10 mouse cellular contexts compared by ENCODE assay signal in genomic region chr6:90505906-90506305, GRCm38 (mm10). TPM values are rescaled to one million over a fixed set of nuclear protein-coding genes. Genes with fewer than 3 reads are reported as not detected.
DNase-seq lines count a peak whose midpoint lies in the region; ATAC-seq and TF ChIP-seq lines count a peak whose summit lies in the region.
"Had no signal": no experiment of that assay in that cellular context is flagged by ENCODE, and none has a peak within 500 bp of the region (broad histone marks: within the 10 kb centered on the region; RNA-seq: fewer than 3 reads in every experiment).

No protein-coding gene starts in this region.

- no peaks in the 10 kb centered on the region for H3K36me3 ChIP-seq in forebrain, postnatal 0 days (ENCODE audit: insufficient read depth)
- H3K36me3 ChIP-seq in forebrain, embryonic 11.5 days (ENCODE audit: control insufficient read depth, insufficient read depth, low read length): no peaks in the 10 kb centered on the region
- no peaks in the 10 kb centered on the region for H3K36me3 ChIP-seq in midbrain, postnatal 0 days (ENCODE audit: insufficient read depth, low read length)
- H3K36me3 ChIP-seq in midbrain, embryonic 11.5 days (ENCODE audit: control insufficient read depth, insufficient read depth, low read length): no peaks in the 10 kb centered on the region
- H3K36me3 ChIP-seq: midbrain, embryonic 12.5 days had no signal

- no peak for ATAC-seq in forebrain, postnatal 0 days
- ATAC-seq in forebrain, embryonic 11.5 days (replicated peaks; ENCODE audit: low FRiP score): no peak
- no peak for ATAC-seq in midbrain, postnatal 0 days (ENCODE audit: low FRiP score)
- no peak for ATAC-seq in midbrain, embryonic 11.5 days (ENCODE audit: low FRiP score)
- ATAC-seq: CD4-positive, CD25-positive, alpha-beta regulatory T cell, adult 4 months had no signal

- H3K4me2 ChIP-seq in forebrain, postnatal 0 days (ENCODE audit: low read depth): no peak overlapping the region
- H3K4me2 ChIP-seq in forebrain, embryonic 11.5 days (ENCODE audit: low read depth, low read length, severe bottlenecking): no peak overlapping the region
- no peak overlapping the region for H3K4me2 ChIP-seq in midbrain, postnatal 0 days (ENCODE audit: low read depth, low read length, poor library complexity, severe bottlenecking)
- H3K4me2 ChIP-seq in midbrain, embryonic 11.5 days: no peak overlapping the region
- H3K4me2 ChIP-seq: midbrain, embryonic 12.5 days had no signal

- 43% methylated on average over 6 of the region's 6 CpGs for WGBS in forebrain, postnatal 0 days
- WGBS in forebrain, embryonic 11.5 days: 82% methylated on average over 6 of the region's 6 CpGs
- WGBS in midbrain, postnatal 0 days: 61% methylated on average over 6 of the region's 6 CpGs
- 78% methylated on average over 6 of the region's 6 CpGs for WGBS in midbrain, embryonic 11.5 days

- TF ChIP-seq CTCF in forebrain, postnatal 0 days (IDR thresholded peaks at IDR 0.05; ENCODE audit: low read depth): no peak
- no peak for TF ChIP-seq CTCF in midbrain, postnatal 0 days (IDR thresholded peaks at IDR 0.05)

- no peaks in the 10 kb centered on the region for H3K27me3 ChIP-seq in forebrain, postnatal 0 days (ENCODE audit: insufficient read depth, low read length)
- H3K27me3 ChIP-seq in forebrain, embryonic 11.5 days (ENCODE audit: control insufficient read depth, insufficient read depth, low read length): no peaks in the 10 kb centered on the region
- no peaks in the 10 kb centered on the region for H3K27me3 ChIP-seq in midbrain, postnatal 0 days (ENCODE audit: insufficient read depth, low read length)
- H3K27me3 ChIP-seq in midbrain, embryonic 11.5 days (ENCODE audit: control insufficient read depth, insufficient read depth, low read length): no peaks in the 10 kb centered on the region
- H3K27me3 ChIP-seq: midbrain, embryonic 12.5 days had no signal

- no peak for DNase-seq in forebrain, postnatal 0 days
- no peak for DNase-seq in forebrain, embryonic 11.5 days (ENCODE audit: low spot score)
- DNase-seq in midbrain, postnatal 0 days (ENCODE audit: low spot score): peak; percentile 27
- no peak for DNase-seq in midbrain, embryonic 11.5 days (ENCODE audit: low spot score, missing footprints)
- DNase-seq in kidney, adult 8-10 months: peak; percentile 74 to 77
- peak; percentile 51 to 75 for DNase-seq in lung, postnatal 4 days
- DNase-seq in thymus, postnatal 36 days: no peak
- DNase-seq in spleen, postnatal 36 days (ENCODE audit: low spot score in 2 of 2): no peak

- H3K27ac ChIP-seq in forebrain, postnatal 0 days (ENCODE audit: low read depth, low read length): peak overlapping the region; percentile 60; the same call in 1 of the 2 replicates
- no peak overlapping the region for H3K27ac ChIP-seq in forebrain, embryonic 11.5 days (ENCODE audit: low read depth, low read length)
- peak overlapping the region; percentile 64 for H3K27ac ChIP-seq in midbrain, postnatal 0 days (ENCODE audit: low read depth, low read length)
- H3K27ac ChIP-seq in midbrain, embryonic 11.5 days (ENCODE audit: low read depth, low read length): no peak overlapping the region

- H3K4me1 ChIP-seq in forebrain, postnatal 0 days (ENCODE audit: insufficient read depth): peaks cover 4% of the 10 kb centered on the region; the same call in 1 of the 2 replicates
- H3K4me1 ChIP-seq in forebrain, embryonic 11.5 days (replicated peaks; ENCODE audit: control insufficient read depth, insufficient read depth, low read length): no peaks in the 10 kb centered on the region
- H3K4me1 ChIP-seq in midbrain, postnatal 0 days (ENCODE audit: insufficient read depth, low read length): no peaks in the 10 kb centered on the region
- H3K4me1 ChIP-seq in midbrain, embryonic 11.5 days (ENCODE audit: control insufficient read depth, insufficient read depth, low read length): peaks cover 4% of the 10 kb centered on the region; the same call in 1 of the 2 replicates

- no peak overlapping the region for H3K4me3 ChIP-seq in forebrain, postnatal 0 days (ENCODE audit: low read depth, low read length)
- no peak overlapping the region for H3K4me3 ChIP-seq in forebrain, embryonic 11.5 days (ENCODE audit: low read depth, low read length)
- H3K4me3 ChIP-seq in midbrain, postnatal 0 days (ENCODE audit: low read depth, low read length): no peak overlapping the region
- H3K4me3 ChIP-seq in midbrain, embryonic 11.5 days (ENCODE audit: low read depth, low read length): no peak overlapping the region
- H3K4me3 ChIP-seq: midbrain, embryonic 12.5 days had no signal

- no peak overlapping the region for H3K9ac ChIP-seq in forebrain, postnatal 0 days
- no peak overlapping the region for H3K9ac ChIP-seq in forebrain, embryonic 11.5 days (ENCODE audit: low read length)
- no peak overlapping the region for H3K9ac ChIP-seq in midbrain, postnatal 0 days (replicated peaks; ENCODE audit: low read length, poor library complexity, severe bottlenecking)
- no peak overlapping the region for H3K9ac ChIP-seq in midbrain, embryonic 11.5 days (ENCODE audit: low read length)
- H3K9ac ChIP-seq: midbrain, embryonic 12.5 days had no signal

- H3K9me3 ChIP-seq in forebrain, postnatal 0 days (ENCODE audit: low read length): no peaks in the 10 kb centered on the region
- H3K9me3 ChIP-seq in forebrain, embryonic 11.5 days (ENCODE audit: control insufficient read depth, low read length): no peaks in the 10 kb centered on the region
- no peaks in the 10 kb centered on the region for H3K9me3 ChIP-seq in midbrain, postnatal 0 days (ENCODE audit: low read length)
- H3K9me3 ChIP-seq in midbrain, embryonic 11.5 days (ENCODE audit: control insufficient read depth, low read length): no peaks in the 10 kb centered on the region
- H3K9me3 ChIP-seq: midbrain, embryonic 12.5 days had no signal

RNA-seq across cellular contexts. Expression of gene Aldh1l1, which starts 19.7 kb away (rescaled TPM):
- total RNA-seq in forebrain, postnatal 0 days (2014; rRNA removed): 70.2 and 71.3 TPM in 2 replicates
- 54.2 and 67.8 TPM in 2 replicates for polyA plus RNA-seq in forebrain, postnatal 0 days (2015; fragmentation: Nextera tagmentation; extraction: Ambion mirVana)
- polyA plus RNA-seq in forebrain, embryonic 11.5 days (2014; fragmentation: Nextera tagmentation; extraction: Ambion mirVana): 1.2 and 2.8 TPM in 2 replicates
- total RNA-seq in midbrain, postnatal 0 days (2014; rRNA removed): 111 and 125 TPM in 2 replicates
- 83.8 and 101 TPM in 2 replicates for polyA plus RNA-seq in midbrain, postnatal 0 days (2015; fragmentation: Nextera tagmentation; extraction: Ambion mirVana)
- polyA plus RNA-seq in midbrain, embryonic 11.5 days (2014; fragmentation: Nextera tagmentation; extraction: Ambion mirVana): 3.7 and 4.1 TPM in 2 replicates

RNA-seq across cellular contexts. Expression of gene Klf15, which starts 43.5 kb away (rescaled TPM):
- 16.6 and 24.6 TPM in 2 replicates for total RNA-seq in forebrain, postnatal 0 days (2014; rRNA removed)
- polyA plus RNA-seq in forebrain, postnatal 0 days (2015; fragmentation: Nextera tagmentation; extraction: Ambion mirVana): 16.2 and 17.5 TPM in 2 replicates
- polyA plus RNA-seq in forebrain, embryonic 11.5 days (2014; fragmentation: Nextera tagmentation; extraction: Ambion mirVana): 2.8 and 3.0 TPM in 2 replicates
- 34.2 and 35.1 TPM in 2 replicates for total RNA-seq in midbrain, postnatal 0 days (2014; rRNA removed)
- 20.6 and 22.3 TPM in 2 replicates for polyA plus RNA-seq in midbrain, postnatal 0 days (2015; fragmentation: Nextera tagmentation; extraction: Ambion mirVana)
- 3.5 and 4.2 TPM in 2 replicates for polyA plus RNA-seq in midbrain, embryonic 11.5 days (2014; fragmentation: Nextera tagmentation; extraction: Ambion mirVana)
- polyA plus RNA-seq: CD4-positive, CD25-positive, alpha-beta regulatory T cell, adult 4 months had no signal

Comparison
In these comparisons a context has a peak if more than half of its experiments do, and no peak if none do; other contexts are left out.
1. DNase-seq: peak in midbrain, postnatal 0 days (single experiment), kidney, adult 8-10 months (2 of 2) and lung, postnatal 4 days (2 of 2); none in forebrain, postnatal 0 days (single experiment), forebrain, embryonic 11.5 days (single experiment), midbrain, embryonic 11.5 days (single experiment), thymus, postnatal 36 days (0 of 2) and spleen, postnatal 36 days (0 of 2).
2. H3K27ac ChIP-seq: peak in forebrain, postnatal 0 days (single experiment) and midbrain, postnatal 0 days (single experiment); none in forebrain, embryonic 11.5 days (single experiment) and midbrain, embryonic 11.5 days (single experiment).
3. RNA of gene Aldh1l1, which starts 19.7 kb away (polyA plus RNA-seq): 83.8 to 101 TPM in midbrain, postnatal 0 days and 54.2 to 67.8 TPM in forebrain, postnatal 0 days; 3.7 to 4.1 TPM in midbrain, embryonic 11.5 days and 1.2 to 2.8 TPM in forebrain, embryonic 11.5 days; every median in the first group is over 10 times any median in the second.